Mouse (Mus musculus) heart, adult 2 months (tissue): Measurements from ENCODE around the gene Gnb5.

Source experiments
- CTCF ChIP-seq: fragments of 200-600 bp; IDR thresholded peaks from 2 replicates; pipeline ENCODE4 v1.8.1; 2022; ENCODE audit warnings: antibody characterized with exemption, mild to moderate bottlenecking, moderate library complexity
- EP300 ChIP-seq: fragments of 200-500 bp; IDR thresholded peaks from 2 replicates; pipeline ENCODE4 v1.6.1; 2011; ENCODE audit warnings: low read depth, low read length, control low read depth; ENCODE audit not compliant: insufficient read depth
- POLR2A ChIP-seq: fragments of 200-500 bp; IDR thresholded peaks from 2 replicates; pipeline ENCODE4 v1.6.1; 2011; ENCODE audit warnings: mild to moderate bottlenecking, low read depth, low read length, control low read depth; ENCODE audit not compliant: insufficient read depth

DNA sequence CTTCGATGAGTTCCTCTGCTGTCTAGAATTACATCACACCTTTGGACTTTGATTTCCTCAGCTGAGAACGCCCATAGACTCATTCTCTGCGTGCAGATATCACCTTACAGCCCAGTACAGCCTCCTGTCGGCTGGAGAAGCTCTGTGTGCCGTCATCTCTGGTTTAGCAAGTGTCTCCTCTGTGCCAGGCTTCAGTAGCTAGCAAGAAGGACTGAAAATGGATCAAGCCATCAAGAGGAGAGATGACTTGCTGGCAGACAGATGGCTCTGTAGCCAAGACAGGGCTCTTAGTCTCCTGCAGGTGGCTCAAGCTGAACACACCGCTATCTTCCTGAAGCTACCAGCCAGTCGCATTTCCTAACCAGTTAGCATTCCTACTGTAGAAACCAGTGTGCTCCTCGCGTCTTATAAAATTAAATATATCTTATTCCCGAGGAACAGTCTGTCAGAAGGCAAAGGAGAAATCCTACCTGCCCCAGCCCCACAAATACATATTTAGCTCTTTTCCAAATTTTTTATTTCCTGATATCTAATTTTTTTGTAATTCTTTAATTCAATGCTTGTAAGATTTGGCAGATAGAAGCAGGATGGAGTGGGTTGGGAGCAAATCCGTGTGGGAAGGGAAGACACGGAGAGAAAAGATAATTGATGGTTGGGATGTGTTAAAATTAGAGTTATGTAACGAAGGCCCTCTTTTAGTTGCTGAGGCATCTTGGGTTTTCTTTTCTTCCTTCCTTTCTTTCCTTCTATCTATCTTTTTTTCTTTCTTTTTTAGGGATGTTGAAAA is 16.2 kb downstream of the Gnb5 start:
- TF ChIP-seq CTCF, result no peak
- no peak for TF ChIP-seq POLR2A
- no peak for TF ChIP-seq EP300
